Mouse (Mus musculus) left cerebral cortex, adult 11 months (tissue): ENCODE measurements around the gene Slc6a20a.
"Not testable (repeated sequence)": the region's sequence is repeated elsewhere in the genome, so short reads cannot be mapped to it uniquely, and the experiment has no call there.

ENCODE experiments used
- DNase-seq: peaks from one replicate; pipeline ENCODE4 v3.0.0; 2022; ENCODE audit warnings: low spot score

Slc6a20a gene

DNA sequence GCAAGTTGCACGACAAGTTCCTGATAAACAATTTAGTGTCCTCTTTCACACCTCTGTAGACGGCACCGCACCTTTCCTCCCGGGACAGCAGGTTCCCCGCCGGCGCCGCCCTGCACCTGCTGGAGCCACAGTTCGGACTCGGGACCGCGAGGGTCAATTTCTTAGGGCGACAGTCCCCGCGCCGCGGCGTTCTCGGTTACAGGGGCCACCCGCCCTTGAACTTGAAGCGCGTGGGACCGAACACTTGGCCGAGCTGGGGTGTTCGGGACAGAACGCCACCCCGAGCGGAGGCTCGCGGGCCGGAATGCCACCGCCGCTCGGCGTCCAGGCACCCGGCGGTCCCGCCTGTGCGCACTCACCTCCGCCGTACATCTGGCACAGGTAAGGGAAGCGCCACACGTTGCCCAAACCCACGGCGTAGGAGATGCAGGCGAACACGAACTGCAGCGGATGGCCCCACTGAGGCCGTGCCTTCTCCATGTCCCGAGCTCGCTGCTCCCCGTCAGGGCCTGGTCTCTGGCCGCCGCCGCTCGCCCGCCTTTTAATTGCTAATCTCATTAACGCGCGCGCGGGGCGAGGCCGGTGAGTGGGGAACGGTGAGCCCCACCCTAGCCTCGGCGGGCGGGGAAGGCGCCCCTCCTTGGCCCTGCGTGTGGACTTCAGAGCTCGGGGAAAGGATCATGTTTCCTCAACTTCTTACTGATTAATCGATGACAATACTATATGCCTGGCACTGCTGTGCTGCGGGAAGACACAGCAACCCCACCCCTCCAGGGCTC, at the start of gene Slc6a20a, which contains the start of gene Ccr9:
Slc6a20a (minus strand) TSS at position 559 of the 779 bp plus-strand sequence.
Ccr9 (plus strand) TSS at position 113 of the 779 bp plus-strand sequence.
- no peak for DNase-seq

DNA sequence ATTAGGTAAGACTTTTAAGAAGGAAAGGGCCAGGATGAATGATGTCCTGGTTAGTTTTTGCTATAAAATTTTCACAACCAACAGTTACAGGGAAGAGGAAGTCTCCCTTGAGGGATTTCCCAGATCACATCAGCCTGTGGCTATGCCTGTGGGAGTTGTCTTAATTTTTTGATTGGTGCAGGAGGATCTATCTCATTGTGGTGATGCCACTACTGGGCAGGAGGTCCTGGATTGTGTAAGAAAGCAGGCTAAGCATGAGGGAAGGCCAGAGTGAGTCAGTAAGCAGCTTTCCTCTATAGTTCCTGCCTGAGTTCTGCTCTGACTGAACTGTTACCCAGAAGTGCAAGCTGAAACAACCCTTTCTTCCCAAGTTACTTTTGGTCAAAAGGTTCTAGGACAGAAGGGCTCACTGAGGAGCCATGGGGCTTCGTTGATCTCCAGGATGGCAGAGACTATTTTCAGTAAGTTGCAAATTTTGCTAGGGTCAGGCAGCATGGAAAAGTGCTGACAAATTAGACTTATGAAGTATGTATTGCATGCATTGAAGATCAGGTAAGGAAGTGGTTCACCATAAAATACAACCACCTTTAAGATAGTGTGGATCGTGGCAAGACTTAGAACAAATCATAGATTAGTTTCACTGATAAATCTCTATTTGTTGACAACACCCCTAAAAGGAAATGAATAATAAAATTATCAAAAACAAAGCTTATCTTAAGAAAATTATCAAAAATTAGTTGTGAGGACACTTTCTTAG, 44.2 kb upstream of the Slc6a20a start:
- DNase-seq = no peak

- peak; percentile 96 for DNase-seq
Measured at GRCm38 (mm10) chr9:123717186-123718008, 38.7 kb upstream of the Slc6a20a start, which contains the start of gene Lztfl1. Lztfl1 (minus strand) TSS chr9:123717697.

DNA sequence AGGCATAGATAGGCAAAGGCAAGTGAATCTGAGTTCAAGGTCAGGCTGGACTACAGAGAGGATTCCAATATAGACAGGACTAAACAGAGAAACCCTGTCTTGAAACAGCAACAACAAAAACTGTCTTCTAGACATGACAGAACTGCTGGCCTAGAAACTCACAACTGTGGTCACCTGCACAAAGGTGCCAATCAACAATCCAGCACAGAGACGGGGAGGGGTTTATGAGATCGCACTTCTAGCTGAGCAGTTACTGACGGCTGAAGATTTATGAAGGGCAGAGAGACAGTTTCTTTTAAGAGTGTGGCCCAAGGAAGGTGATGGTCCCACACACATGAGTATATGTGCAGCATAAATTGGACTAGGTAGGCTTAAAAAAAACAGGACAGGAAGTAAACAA, 37.6 kb upstream of the Slc6a20a start:
- no peak for DNase-seq

- DNase-seq = no peak
Measured at GRCm38 (mm10) chr9:123713111-123713510, 34.4 kb upstream of the Slc6a20a start.

- DNase-seq = no peak
Measured at GRCm38 (mm10) chr9:123709226-123709625, 30.5 kb upstream of the Slc6a20a start.

- no peak for DNase-seq
Measured at GRCm38 (mm10) chr9:123701822-123702221, 23.1 kb upstream of the Slc6a20a start.

DNA sequence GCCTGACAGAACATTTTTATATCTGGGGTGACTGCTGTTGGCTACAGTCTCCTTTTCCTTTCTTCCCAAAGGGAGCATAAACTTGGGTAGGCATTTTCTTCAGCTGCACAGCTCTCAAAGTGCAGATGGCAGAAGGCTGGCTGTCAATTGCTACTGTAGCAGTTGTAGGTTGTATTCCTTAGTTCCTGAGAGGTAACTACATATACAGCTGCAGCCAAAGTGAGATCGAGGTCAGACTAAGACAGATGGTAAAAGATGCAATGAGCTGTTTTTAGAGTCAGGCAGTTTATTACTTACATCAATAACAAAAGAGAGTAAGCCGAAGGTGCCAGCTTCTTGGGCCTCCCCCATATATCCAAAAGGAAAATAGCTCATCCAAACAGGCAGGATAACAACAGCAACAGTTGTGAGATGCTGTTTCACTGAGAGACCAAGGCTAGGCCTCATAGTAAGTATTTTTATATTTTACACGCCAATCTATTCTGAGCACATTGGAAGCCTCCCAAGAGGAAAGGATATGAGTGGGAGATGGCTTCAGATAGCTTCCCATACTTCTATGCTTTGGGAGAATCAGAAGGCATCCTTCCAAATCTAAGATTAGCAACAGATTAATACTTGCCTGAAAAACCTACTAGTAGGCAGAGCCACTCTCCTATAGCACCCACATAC, 17.1 kb upstream of the Slc6a20a start:
- peak; percentile 8 for DNase-seq

DNA sequence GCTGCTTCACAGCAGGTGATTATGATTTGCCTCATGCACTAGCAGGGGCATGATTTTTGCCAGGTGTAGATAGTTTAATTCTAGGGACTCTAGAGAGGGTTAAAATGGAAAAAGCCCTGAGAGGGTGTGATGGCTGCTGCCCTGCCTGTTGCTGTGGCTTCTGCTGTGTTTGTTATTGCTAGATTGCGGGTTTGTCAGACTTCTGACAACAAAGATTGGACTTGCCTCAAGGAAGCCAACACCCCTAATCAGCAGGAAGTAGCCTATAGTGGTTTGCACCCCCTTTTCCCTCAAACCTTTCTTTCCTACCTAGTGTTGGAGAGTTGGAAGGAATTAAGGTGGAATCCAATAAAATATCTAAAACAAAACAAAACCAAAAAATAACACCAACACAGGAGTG, 9.5 kb upstream of the Slc6a20a start:
- DNase-seq = no peak

- no peak for DNase-seq
Measured at GRCm38 (mm10) chr9:123686206-123686605, 7.5 kb upstream of the Slc6a20a start.

DNA sequence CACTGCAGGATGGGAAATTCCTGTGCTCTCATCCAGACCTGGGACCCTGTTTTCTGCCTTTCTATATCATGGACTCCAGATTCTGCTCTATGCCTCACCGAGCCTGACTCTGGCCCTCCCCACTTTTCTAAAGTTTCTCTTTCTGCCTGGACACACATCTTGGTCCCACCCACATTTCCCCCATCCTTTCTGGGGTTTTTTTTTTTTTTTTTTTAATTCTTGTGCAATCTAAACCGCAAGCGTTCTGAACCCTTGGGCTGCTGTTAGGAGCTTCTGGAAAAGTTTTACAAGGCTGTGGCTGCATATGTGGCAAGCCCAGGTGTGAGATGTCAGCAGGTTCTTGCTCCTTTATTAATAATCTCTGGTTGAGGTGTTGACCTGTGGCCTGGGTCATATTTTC, 5.0 kb upstream of the Slc6a20a start:
- DNase-seq = no peak

GRCm38 (mm10) chr9:123679198-123679597, 513 bp upstream of the Slc6a20a start:
- DNase-seq = no peak

DNA sequence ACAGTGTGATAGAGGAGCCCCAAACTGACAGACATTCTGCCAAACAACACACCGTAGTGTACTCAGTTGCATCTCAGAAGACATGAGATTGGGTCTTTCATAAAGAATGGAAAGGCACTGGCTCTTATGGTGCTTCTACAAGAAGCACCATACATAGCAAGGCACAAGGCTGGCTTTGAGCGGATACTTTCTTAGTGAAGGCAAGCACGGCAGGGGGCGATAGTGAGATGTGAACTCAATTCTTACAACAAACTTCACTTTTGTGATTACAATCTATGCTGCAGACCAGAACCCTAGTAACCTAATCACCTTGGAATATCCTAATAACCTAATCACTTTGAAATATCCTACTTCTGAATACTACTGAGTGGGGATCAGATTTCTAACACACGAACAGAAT, 13.0 kb downstream of the Slc6a20a start:
- DNase-seq = no peak

DNA sequence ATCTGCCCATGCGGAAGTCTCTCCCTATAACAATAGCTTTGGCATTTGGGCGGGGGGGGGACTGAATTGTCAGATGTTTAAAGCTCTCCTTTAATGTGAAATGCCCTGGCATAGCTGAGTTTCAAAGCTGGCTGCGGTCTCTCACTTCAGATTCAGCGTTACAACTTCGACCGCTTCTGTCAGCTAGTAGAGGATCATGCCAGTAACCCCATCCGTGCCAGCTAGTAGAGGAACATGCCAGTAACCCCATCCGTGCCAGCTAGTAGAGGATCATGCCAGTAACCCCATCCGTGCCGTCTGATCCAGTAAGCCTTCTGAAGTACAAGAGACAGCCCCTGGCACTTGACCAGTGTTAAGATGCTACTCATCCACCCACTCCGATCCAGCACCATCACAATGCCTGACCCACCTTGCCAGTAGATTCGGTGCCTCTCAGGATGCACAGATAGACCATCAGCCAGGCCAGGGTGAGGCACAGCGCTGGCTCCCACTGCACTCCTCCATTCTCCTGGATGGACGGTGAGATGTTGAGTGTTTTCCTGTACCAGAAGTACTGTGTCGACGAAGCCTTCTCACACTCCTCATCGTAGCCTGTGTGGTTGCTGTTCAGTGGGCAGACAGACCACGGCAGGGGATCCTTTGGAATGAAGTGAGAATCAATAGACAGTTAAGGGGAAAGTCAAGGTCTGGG, 18.6 kb downstream of the Slc6a20a start:
- DNase-seq = not testable (repeated sequence)

- DNase-seq = no peak
Measured at GRCm38 (mm10) chr9:123658981-123659380, 19.7 kb downstream of the Slc6a20a start.

DNA sequence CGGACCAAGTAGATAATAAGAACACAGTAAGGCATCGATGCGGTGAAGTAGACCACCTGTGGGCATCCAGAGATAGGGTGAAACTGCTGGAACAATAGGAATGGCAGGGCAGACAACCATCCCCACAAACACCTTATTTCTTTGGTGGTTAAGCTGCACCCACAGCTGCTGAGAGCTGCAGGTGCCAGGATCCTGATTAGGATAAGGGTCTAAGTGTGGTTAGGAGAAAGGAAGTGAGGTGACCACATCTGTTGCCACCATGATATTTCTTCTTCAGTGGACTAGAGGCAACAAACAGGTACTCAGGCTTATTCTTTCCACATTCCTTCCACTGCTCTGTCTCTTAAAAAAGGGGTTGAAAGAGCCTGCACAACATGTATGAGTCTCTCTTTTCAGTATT, 21.2 kb downstream of the Slc6a20a start:
- no peak for DNase-seq

DNA sequence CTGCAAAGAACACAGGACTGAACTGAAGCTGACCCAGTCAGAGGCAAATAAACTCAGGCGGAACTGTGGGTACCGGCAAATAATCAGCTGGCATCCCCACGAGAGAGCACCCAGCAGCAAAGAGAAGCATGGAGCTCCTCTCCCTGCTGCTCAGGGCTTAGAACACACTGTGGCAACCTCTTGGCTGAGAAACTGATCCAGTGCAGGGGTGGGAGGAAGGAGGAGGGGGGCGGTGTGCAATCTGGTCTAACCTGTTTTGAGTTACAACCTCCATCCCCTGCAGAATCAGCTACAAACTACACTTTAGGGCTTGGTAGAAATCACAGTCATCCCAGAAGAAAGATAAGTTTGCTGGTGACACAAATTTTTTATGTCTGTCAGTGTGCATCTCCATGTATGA, 27.3 kb downstream of the Slc6a20a start:
- DNase-seq = no peak

DNA sequence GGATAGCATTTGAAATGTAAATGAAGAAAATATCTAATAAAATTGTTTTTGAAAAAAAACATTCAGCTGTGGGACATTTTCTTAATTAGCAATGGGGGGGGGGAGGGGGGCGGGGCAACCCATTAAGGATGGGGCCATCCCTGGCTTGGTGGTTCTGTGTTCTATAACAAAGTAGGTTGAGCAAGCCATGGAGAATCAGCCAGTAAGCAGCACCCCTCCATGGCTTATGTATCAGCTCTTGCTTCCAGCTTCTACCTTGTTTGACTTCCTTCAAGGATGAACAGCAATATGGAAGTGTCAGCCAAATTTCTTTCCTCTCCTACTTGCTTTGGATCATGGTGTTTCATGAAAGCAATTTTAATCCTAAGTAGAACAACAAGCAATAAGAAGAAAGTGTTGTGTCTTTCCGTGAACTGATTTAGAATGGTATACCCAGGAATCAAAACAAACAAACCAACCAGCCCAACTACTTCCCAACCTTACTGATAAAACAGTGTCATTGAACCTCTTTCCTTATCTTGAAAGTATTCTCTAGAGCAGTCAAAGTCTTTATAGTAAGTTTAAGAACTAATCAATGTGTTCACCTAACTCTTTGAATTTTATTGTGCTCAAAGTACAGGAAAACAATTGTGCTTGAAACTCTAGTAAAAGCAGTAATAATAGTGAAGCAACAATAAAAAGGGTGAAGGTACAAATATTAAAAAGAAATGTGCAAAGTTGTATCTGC, 28.7 kb downstream of the Slc6a20a start:
- no peak for DNase-seq

DNA sequence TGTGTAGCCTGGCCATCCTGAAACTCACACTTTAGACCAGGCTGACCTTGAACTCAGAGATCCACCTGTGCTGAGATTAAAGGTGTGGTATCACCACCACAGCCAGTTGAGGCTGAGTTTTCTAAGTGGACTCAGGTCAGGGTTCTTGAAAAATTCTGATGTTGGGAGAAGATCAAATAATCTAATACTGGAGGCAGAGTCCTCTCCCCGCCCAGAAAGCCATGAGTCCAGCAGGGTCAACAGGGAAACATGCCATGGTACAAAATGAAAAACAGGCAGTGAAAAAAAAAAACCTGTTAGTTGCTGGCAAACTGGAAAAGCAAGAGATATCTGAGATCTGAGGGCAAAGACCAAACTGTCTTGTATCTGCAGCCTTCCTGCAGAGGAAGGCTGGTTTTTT, 38.6 kb downstream of the Slc6a20a start:
- no peak for DNase-seq

GRCm38 (mm10) chr9:123638668-123639089, 40.0 kb downstream of the Slc6a20a start:
- peak; percentile 4 for DNase-seq
